Mouse (Mus musculus) left cerebral cortex, postnatal 4 days (tissue): ENCODE measurements around the gene Abcb4. TPM values are rescaled to one million over a fixed set of nuclear protein-coding genes. Genes with fewer than 3 reads are reported as not detected.
"Not testable (repeated sequence)": the region's sequence is repeated elsewhere in the genome, so short reads cannot be mapped to it uniquely, and the experiment has no call there.

ENCODE experiments used
- DNase-seq: peaks from one replicate; pipeline ENCODE4 v3.0.0-alpha.2; 2022
- intact Hi-C: fragments of 180-260 bp; cut with DNase I; formaldehyde crosslinking; loops from one replicate; pipeline ENCODE4 v1.15.1; 2025
- total RNA-seq, 2 experiments: library from RNA; stranded (reverse); gene quantifications; 2 replicates each; pipeline ENCODE4 v1.2.3; 2021

Abcb4 gene
- total RNA-seq, 2 experiments from 2014 or later = 1.9 to 2.1 TPM

DNA sequence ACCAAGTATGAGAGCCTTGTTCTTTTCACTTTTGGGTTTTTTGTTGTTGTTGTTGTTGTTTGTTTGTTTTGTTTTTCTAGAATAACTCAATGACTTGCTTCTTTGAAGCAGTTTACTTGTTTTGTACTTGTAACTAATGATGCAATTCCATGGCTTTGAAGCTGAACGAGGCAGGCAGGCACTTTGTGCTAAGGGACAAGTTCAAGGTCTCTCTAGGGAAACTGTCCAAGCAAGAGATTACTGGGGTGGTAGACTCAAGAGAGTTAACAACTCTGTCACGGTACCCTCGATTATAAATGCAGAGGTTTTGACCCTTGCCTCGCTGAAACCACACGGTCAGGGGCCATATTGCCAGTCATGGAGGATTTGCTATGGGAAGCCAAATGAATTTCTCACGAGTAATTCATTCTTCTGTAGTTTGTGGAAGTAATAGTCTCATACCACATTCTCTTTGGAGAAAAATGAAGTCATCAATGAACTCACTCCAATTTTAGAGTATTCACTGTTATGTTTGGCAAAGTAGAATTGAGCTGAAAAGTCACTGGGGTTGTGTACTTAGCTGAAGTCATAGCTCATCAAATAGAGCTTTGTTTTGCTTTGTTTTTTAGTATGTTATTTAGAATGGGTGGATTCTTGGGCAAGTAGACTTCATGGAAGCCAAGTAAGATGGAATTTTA, 8.8 kb downstream of the Abcb4 start:
- intact Hi-C loops = no loop called here
- no peak for DNase-seq

DNA sequence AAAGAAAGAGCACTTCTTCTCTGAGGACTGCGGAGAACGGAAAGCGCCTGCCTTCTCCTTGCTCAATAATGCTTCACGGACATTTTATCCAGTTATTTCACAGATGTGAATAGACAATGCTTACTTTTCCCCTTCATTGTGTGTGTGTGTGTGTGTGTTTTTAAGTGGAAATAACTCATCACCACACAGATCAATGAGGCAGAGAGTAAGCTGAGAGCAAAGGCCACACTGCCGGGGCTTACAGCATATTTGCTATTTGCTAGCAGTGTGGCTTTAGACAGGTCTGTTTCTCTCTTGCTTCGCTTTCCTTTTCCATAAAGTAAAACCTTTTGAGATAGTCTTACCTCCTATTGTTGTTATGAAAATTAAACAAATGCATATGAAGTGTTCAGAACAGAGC, 11.0 kb downstream of the Abcb4 start:
- intact Hi-C loops = no loop called here
- DNase-seq = no peak

DNA sequence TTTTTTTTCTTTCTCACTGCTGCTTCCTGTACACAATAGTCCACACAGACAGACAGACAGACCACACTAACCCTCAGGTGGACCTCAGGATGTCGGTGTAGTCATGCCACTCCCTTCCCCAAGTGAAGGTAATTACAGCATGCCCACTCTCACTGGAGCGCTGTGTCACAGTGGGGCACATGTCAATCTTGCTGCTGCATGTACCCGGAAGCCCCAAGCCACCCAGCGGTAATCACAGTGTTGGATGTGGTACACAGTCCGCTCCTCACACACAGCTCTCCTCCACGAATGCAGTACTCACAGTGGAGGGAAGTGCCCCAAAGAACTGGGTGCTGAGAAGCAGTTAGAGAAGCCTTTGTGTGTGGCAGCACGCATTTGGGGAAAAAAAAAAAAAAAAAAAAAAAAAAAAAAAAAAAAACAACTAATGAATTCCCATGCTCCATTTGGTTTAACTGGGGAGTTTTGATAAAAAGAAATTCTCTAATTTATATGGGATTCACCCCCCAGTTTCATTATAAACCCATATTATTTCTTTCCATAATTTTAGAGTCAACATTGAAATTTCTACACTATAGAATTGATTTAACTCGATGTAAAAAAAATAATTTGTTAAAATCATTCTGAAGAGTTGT, 18.2 kb downstream of the Abcb4 start:
- intact Hi-C loops = no loop called here
- DNase-seq = no peak

DNA sequence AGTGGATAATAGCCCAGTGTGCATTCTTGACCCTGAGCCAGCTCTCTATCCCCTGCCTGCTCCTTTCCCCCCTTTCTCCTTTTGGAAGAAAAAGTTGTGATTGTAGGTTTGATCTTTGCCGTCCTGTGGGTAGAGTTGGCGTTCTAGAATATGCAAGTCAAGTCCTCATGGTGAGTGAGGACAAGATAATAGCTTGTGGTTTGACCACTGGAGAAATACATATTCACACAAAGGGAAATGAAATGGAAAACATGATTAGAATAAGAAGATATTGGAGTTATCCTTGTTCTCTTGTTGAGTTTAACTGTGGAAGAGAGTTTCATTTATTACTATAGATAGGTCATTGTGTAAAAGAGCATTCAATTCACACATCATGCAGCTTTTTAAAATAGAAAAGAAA, 22.9 kb downstream of the Abcb4 start:
- intact Hi-C loops = no loop called here
- DNase-seq = no peak

DNA sequence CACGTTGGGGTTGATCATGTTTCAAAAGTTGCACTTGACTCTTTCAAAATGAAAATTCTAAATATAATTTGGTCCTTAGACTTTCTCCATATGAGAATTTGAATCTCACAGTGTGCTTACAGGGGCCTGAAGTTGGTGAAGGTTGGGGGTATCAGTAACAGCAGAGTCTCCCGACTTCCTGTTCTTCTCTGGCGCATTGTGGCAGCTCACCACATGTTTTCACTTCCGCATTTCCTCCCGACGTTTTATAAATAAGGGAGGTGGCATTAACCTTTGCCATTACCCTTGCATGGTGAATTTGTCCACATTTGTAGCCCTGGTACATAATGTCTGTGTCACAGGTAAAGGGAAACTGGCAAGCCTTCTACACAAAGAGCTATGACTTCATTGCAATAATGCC, 23.6 kb downstream of the Abcb4 start:
- intact Hi-C loops = no loop called here

DNA sequence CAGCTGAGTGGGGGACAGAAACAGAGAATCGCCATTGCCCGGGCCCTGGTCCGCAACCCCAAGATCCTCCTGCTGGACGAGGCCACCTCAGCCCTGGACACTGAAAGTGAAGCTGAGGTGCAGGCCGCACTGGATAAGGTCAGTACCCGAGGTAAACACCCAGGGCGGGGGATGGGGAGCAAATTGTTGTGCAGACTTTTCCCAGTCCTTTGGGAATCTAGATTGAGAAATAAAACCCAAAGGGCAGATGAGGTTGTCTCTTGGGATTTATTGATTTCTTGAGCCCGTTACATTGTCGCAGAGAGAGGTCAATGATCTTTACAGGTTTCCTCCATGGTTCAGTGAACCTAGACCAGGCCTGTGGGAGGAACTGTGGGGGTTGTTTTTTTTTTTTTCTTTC, 34.9 kb downstream of the Abcb4 start:
- DNase-seq = no peak
- intact Hi-C loops = no loop called here

More for the DNA sequence above, 23.6 kb downstream of the Abcb4 start:
- no peak for DNase-seq

DNA sequence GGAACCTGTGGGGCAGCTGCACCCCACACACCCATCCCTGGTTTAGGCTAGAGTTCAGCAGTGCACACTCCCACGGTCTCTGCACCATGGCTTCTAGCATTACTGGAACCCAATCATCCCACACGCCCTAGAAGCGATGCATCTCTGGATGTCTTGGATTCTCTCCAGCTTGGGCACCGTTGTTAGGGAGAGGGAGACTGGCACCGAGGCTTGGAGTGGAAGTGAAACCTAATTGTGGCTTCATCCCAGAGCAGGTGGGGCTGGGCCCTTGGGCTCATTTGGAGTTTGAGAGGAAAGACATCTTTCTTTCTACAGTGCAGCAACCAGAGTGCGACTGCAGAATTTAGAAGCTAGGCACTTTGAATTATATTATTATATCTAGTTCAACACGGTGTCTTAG, 44.4 kb downstream of the Abcb4 start:
- no peak for DNase-seq
- intact Hi-C loops = no loop called here

DNA sequence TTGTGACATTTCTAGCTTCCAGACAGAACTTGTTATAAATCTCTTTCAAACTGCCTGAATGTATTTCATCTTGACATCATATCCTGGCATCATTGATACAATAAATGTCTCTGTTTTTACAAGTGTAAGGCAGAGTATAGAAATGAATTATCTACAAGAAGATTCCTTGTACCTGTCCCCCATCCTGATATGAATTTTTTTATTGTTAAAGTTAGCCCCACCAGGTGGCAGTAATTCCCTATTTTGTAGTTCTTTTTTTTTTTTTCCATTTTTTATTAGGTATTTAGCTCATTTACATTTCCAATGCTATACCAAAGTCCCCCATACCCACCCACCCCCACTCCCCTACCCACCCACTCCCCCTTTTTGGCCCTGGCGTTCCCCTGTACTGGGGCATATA, 47.7 kb downstream of the Abcb4 start:
- intact Hi-C loops, DNase-seq: not testable (repeated sequence)

DNA sequence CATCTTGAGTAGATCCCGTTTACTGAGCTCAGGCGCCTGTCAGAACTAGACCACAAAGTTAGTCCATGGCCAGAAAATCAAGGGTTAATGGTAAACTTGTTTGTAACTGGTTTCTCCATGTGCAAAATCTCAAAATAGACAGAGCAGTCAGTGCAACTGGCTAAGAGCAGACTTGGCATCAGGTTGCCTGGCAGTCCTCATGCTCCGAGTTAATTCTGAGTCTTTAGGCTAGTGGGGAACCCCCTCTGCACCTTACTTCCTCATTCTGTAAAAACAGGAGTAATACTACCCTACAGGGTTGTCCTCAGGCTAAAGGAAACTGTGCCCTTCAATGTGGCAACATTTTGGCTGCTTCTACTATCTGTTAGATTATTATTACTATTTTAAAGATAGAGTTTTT, 50.3 kb downstream of the Abcb4 start:
- intact Hi-C loops = no loop called here

DNA sequence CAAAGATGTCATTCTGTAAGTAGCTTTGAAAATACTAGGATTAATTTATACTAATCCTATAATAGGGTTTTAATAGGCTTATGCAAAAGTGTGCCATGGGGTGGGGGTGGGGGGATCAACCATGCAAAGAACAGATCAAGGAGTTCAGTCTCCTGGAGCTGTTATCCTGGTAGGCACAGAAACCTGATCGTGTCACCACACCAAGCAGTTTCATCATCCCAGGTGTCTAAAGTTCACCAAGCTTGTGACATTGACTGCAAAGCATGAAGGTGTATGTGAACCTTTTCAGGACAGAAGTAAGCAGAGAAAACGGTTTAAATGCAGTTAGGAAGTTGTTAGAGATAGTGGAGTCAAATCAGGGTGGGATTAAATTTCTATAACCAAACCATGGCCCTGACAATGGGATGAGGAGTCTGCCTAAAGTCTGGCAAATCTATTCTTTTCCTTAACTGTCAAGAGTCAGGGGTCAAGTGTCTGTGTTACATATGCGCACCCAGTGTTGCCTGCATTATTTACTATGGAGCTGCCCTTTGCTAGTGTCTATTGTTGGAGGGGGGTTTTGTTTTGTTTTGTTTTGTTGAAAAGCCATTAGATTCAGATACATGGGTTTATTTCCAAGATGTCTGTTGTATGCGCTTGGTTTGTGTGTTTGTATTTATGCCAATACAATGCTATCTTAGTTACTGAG, 54.0 kb downstream of the Abcb4 start:
- no peak for DNase-seq

More for the DNA sequence above, 50.3 kb downstream of the Abcb4 start:
- no peak for DNase-seq

DNA sequence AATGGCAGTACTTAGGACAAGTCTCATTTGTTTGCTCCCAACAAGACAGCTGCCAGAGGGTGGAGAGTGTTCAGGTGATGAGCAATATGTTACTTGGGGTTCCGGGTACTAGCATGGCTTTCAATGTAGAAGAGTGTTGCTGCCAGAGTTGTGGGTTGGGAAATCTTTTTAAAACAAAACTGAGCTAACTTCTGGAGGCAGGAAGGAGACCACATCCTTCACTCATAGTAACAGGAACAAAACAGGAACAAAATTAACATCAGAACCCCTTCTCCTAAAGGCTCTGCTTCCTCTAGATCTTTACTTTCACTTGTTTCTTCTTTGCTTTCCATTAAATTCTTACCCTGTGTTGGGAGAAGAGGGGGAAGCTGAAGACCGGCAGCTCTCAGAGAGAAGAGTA, 60.1 kb downstream of the Abcb4 start:
- no peak for DNase-seq
- intact Hi-C loops = no loop called here

More for the DNA sequence above, 54.0 kb downstream of the Abcb4 start:
- intact Hi-C loops = no loop called here

DNA sequence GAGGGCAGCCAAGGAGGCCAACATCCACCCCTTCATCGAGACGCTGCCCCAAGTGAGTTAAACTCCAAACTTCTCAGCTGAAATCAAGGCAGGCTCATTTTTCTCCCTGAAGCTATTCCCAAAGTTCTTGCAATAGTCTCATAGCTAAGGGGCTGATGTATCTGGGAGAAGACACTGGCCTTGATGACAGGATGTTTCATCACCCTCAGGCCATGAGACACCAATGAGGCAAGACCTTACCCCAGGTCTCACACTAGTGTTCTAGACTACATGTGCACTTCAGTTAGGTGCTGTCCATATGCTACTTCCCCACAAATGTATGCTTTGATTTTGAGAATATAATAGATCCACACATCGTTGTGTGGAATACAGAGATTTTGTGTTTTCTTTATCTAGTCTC, 62.0 kb downstream of the Abcb4 start:
- no peak for DNase-seq
- intact Hi-C loops = no loop called here

DNA sequence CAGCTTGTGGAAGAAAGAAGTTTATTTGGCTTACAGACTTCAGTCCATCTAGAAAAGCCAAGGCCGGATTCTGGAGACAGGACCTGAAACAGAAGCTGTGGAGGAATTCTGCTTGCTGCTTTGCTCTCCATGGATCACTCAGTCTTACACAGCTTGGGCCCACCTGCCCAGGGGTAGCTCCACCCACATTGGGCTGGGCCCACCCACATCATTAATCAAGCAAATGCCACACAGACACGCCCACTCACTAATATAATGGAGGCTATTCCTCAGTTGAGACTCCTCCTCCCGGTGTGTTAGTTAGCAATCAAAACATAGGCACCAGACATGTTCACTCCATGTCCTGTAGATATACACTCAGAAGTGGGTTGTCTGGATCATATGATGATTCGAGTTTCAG, 67.0 kb downstream of the Abcb4 start:
- no peak for DNase-seq
- intact Hi-C loops = no loop called here

DNA sequence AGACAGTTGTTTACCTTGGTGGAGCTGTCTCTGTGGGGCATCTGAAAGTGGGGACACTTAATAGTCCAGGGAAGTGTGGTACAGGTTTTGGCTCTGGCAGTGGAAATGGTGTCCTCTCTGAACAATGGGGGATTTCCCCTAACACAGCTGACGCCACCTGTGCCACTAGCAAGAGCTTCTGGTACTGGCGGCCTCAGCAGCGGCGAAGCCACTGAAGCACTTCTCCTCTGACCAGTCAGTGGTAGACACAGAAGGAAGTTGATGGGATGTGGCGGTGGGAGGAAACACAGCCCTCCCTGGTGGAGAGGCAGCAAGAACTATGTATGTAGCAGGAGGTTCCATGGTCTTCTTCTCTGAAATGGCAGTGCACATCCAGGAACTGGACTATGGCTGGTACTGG, 71.0 kb downstream of the Abcb4 start:
- no peak for DNase-seq
- intact Hi-C loops = no loop called here

DNA sequence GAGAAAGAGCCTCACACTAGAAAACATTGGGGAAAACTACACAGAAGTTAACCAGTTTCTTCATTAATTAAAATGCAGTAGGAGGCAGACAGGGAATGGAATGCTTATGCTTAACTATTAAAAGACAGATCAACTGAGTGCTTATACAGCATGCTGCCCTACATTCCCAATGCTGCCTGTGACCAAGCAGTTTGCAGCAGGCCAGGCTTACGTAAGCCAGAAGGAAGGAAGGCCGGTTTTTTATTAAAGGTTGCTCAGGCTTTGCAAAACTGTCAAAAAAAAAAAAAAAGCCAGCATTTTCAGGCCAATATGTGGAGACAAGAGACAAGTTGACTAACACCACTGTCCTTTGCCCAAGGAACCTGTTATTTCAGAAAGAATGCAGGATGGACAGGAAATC, 77.2 kb downstream of the Abcb4 start:
- DNase-seq = no peak
- intact Hi-C loops = no loop called here

DNA sequence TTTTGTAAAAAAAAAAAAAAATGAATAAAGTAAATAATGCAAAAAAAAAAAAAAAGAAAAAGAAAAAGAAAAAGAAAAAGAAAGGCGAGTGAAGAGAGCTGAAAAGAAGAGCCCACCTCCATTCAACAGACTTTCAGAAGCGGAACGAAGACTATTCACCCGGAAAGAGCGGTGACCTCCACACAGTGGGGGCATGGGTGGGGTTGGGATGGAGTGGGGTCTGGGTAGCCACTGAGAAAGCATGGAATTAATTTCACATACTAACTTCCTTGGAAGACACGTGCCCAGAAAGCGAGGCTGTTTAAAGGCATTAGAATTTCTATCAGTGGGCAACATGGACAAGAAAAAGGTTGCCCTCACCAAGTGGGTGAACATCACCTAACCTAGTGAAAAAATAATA, 78.8 kb downstream of the Abcb4 start:
- intact Hi-C loops = no loop called here
- DNase-seq = no peak

DNA sequence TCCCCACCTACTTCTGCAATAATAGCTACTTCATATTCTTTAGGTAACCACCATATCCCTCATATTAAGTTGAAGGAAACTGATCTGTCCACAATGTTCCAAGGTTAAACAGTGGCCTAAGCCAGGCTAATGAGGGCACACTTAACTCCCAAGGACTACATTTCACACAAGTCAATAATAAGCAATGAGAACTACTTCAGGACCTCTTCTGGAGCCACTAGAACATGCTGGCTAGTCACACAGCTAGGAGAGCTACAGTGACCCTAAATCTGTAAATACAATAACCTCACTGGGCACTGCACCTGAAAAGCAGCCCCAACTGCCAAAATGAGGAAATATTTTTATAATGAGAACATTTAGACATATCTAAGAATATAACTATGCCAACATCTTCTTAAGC, 81.2 kb downstream of the Abcb4 start:
- intact Hi-C loops = no loop called here
- DNase-seq = no peak

DNA sequence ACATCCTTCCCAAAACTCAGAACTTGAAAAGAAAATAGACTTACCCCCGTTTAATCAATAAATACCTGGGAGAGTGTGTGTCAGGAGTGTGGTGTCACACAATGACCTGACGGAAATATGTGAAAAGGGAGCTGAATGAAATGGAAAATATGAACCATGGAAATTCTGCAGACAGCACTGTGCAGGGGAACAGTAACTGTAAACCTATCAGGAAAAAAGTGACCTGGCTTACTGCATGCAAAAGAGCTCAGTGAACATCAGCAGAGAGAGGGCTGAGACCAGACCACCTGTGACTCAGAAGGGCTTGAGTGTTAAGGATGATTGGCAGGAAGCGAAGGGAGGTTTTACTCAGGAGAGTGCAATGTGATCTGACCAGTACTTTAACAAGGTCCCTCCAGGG, 92.0 kb downstream of the Abcb4 start:
- intact Hi-C loops = no loop called here
- no peak for DNase-seq

DNA sequence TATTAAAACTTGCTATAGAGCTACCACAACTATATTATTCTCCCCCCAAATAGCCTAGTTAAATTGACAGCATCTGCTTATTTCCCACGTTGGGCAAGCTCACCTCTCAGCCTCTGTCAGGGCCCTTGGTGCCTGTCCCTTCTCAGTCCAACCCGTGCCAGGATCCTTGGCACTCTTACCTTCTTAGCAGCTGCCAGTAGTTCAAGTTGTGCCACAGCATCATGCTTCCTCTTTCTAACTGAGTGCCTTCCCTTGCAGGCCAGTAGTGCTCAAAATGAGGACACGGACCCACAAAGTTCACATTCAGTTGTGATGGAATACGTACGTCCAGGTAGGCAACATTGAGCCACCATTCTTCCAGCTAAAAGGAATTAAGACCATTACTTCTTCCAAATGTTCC, 94.4 kb downstream of the Abcb4 start:
- DNase-seq = no peak
- intact Hi-C loops = no loop called here

DNA sequence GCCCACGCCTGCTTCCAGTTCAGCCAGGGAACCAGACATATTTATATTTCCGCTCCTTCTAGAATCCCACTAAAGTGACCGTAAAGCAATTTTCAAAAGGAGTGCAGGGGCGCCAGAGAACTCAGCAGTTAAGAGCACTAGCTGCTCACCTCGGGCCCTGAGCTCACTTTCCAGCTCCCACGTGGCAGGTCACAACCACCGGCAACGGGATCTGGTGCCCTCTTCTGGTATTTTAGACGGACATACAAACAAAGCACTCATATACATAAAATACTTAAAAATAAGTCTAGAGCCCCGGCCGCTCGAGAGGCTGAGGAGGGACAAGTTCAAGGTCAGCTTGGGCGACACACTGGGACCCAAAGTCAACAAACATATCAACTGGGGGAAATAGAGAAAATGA, 97.0 kb downstream of the Abcb4 start:
- intact Hi-C loops = loop anchor here (2.0 kb wide), 1 partner anchor 110 kb away; the partner anchor contains the start of gene Tmem243
- DNase-seq = no peak

DNA sequence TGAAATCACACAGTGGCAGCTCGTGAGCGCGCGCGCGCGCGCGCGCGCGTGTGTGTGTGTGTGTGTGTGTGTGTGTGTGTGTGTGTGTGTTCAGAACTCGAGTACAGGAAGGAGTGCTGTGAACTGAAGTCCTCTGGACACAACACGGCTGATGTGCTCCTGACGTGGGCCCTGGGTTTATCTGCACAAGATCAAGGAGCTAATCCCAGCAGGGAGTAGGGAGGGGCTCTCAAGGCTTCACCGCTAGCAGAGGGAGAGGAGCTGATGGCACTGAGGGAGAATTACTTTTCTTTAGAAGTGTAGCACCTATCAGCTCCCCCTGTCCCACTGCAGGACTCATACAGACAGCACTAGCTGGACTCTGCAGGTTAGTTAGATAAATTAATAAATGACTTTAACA, 98.1 kb downstream of the Abcb4 start:
- DNase-seq = no peak
- intact Hi-C loops = loop anchor here (2.0 kb wide), 1 partner anchor 109 kb away; the partner anchor contains the start of gene Tmem243
